Mouse (Mus musculus) layer of hippocampus, adult 9-10 months (tissue): ENCODE results near the gene Colca2.

Experiments
- DNase-seq: peaks from one replicate; pipeline ENCODE4 v3.0.0; 2022; ENCODE audit warnings: low spot score

Gene Colca2

GRCm38 (mm10) chr9:51272102-51272501, 6.3 kb downstream of the Colca2 start:
- no peak for DNase-seq

- DNase-seq = no peak
These were observed 7.3 kb downstream of the Colca2 start for GRCm38 (mm10) chr9:51271073-51271472.

- DNase-seq = no peak
These were observed 9.5 kb downstream of the Colca2 start for GRCm38 (mm10) chr9:51268852-51269251.

GRCm38 (mm10) chr9:51258426-51258825, 19.9 kb downstream of the Colca2 start:
- DNase-seq = no peak

- no peak for DNase-seq
These were observed 21.4 kb downstream of the Colca2 start for GRCm38 (mm10) chr9:51256780-51257502.

GRCm38 (mm10) chr9:51238741-51239385, 39.5 kb downstream of the Colca2 start:
- DNase-seq = peak; percentile 40

GRCm38 (mm10) chr9:51232163-51232562, 46.2 kb downstream of the Colca2 start:
- DNase-seq = no peak

GRCm38 (mm10) chr9:51230701-51231389, 47.5 kb downstream of the Colca2 start:
- no peak for DNase-seq

GRCm38 (mm10) chr9:51225636-51226166, 52.7 kb downstream of the Colca2 start:
- no peak for DNase-seq
